Mouse (Mus musculus): Measurements from ENCODE around the gene Itpka.

Itpka gene

GRCm38 (mm10) chr2:119758101-119758843 is 16.1 kb downstream of the Itpka start:
- DNase-seq: peak; percentile 62

GRCm38 (mm10) chr2:119758844-119759835 is 17.0 kb downstream of the Itpka start:
- no peak for DNase-seq

GRCm38 (mm10) chr2:119760251-119760650 is 18.1 kb downstream of the Itpka start, which contains the start of gene Ltk:
Ltk (minus strand) TSS chr2:119760431.
- no peak for DNase-seq

- DNase-seq: no peak
Measured at GRCm38 (mm10) chr2:119762276-119762675, 20.1 kb downstream of the Itpka start.

- DNase-seq: no peak
Measured at GRCm38 (mm10) chr2:119763924-119764323, 21.8 kb downstream of the Itpka start.

- no peak for DNase-seq
Measured at GRCm38 (mm10) chr2:119767246-119767645, 25.1 kb downstream of the Itpka start.

- DNase-seq: peak; percentile 86
Measured at GRCm38 (mm10) chr2:119787206-119787883, 45.2 kb downstream of the Itpka start, which contains the start of gene Rpap1. Rpap1 (minus strand) TSS chr2:119787537.

- DNase-seq: no peak
Measured at GRCm38 (mm10) chr2:119789996-119790395, 47.9 kb downstream of the Itpka start.

- no peak for DNase-seq
Measured at GRCm38 (mm10) chr2:119797279-119797783, 55.2 kb downstream of the Itpka start, which contains the start of gene Tyro3. Tyro3 (plus strand) TSS chr2:119797733.

GRCm38 (mm10) chr2:119798246-119798927 is 56.2 kb downstream of the Itpka start:
- peak; percentile 62 for DNase-seq

- peak; percentile 42 for DNase-seq
Measured at GRCm38 (mm10) chr2:119799181-119799960, 57.2 kb downstream of the Itpka start.

GRCm38 (mm10) chr2:119799961-119800550 is 57.9 kb downstream of the Itpka start:
- peak; percentile 21 for DNase-seq

All from kidney, adult 18-20 months (tissue).